Mouse (Mus musculus) stomach, embryonic 14.5 days (tissue): ENCODE measurements around the gene Cdhr3. TPM values are rescaled to one million over a fixed set of nuclear protein-coding genes. Genes with fewer than 3 reads are reported as not detected.

Experiments used
- ATAC-seq: fragments of 200-750 bp; cut with Nextera tagmentation; 2 replicates; pipeline ENCODE4 v1.8.0; 2017; ENCODE audit warnings: low read depth, moderate TSS enrichment; ENCODE audit not compliant: insufficient number of reproducible peaks, insufficient read depth, low FRiP score
- H3K27ac ChIP-seq: fragments of 300-500 bp; sonication (generic); 2 replicates; pipeline ENCODE4 v1.5.1; 2014; ENCODE audit warnings: mild to moderate bottlenecking, low read length, moderate library complexity, mixed read lengths
- H3K27me3 ChIP-seq: fragments of 300-500 bp; sonication (generic); 2 replicates; pipeline ENCODE4 v1.6.1; 2014; ENCODE audit warnings: low read length, control low read depth, mixed read lengths; ENCODE audit not compliant: control insufficient read depth, insufficient read depth
- H3K36me3 ChIP-seq: fragments of 300-500 bp; sonication (generic); 2 replicates; pipeline ENCODE4 v1.6.1; 2014; ENCODE audit warnings: mild to moderate bottlenecking, control low read depth, low read length, moderate library complexity, mixed read lengths; ENCODE audit not compliant: control insufficient read depth, insufficient read depth
- H3K4me1 ChIP-seq: fragments of 300-500 bp; sonication (generic); 2 replicates; pipeline ENCODE4 v1.6.1; 2014; ENCODE audit warnings: low read length, control low read depth, mixed read lengths; ENCODE audit not compliant: control insufficient read depth, insufficient read depth
- H3K4me2 ChIP-seq: fragments of 300-500 bp; sonication (generic); replicated peaks from 2 replicates; pipeline ENCODE4 v1.6.1; 2014; ENCODE audit warnings: low read depth, low read length, control low read depth
- H3K4me3 ChIP-seq: fragments of 300-500 bp; sonication (generic); 2 replicates; pipeline ENCODE4 v1.5.1; 2014; ENCODE audit warnings: low read depth, low read length, control low read depth
- H3K9ac ChIP-seq: fragments of 300-500 bp; sonication (generic); replicated peaks from 2 replicates; pipeline ENCODE4 v1.6.1; 2014; ENCODE audit warnings: low read depth, mild to moderate bottlenecking, control low read depth, low read length, moderate library complexity, mixed read lengths
- H3K9me3 ChIP-seq: fragments of 300-500 bp; sonication (generic); 2 replicates; pipeline ENCODE4 v1.6.1; 2016; ENCODE audit warnings: low read depth, low read length, control low read depth; ENCODE audit not compliant: control insufficient read depth
- WGBS: fragments of 180-500 bp; shearing (Covaris S2); extraction: QIAGEN DNeasy Blood & Tissue Kit; methylation state at CpG from one replicate; pipeline ENCODE4 v1.1.7; 2014; 5-methylcytosine and 5-hydroxymethylcytosine counted together
- polyA plus RNA-seq: library from polyadenylated mRNA; unstranded; fragments of >200 nt; fragmentation: Nextera tagmentation; extraction: Ambion mirVana; gene quantifications from 2 replicates; pipeline ENCODE4 v1.2.1, GENCODE M21; 2014

The Cdhr3 gene
- polyA plus RNA-seq, 1 experiment from 2014 or later, result 0.13 TPM

- H3K9ac ChIP-seq, result no peak overlapping the region
- no peaks in the 10 kb centered on the region for H3K4me1 ChIP-seq
- H3K9me3 ChIP-seq, result no peaks in the 10 kb centered on the region
- H3K27me3 ChIP-seq, result no peaks in the 10 kb centered on the region
- WGBS, result 75% methylated on average over 9 of the region's 9 CpGs
- no peak overlapping the region for H3K4me3 ChIP-seq
- H3K27ac ChIP-seq, result no peak overlapping the region
- H3K36me3 ChIP-seq, result no peaks in the 10 kb centered on the region
- no peak overlapping the region for H3K4me2 ChIP-seq
- ATAC-seq, result no peak
Observed at GRCm38 (mm10) chr12:33125594-33126227, 33.0 kb upstream of the Cdhr3 start.

- no peak overlapping the region for H3K27ac ChIP-seq
- H3K4me1 ChIP-seq, result no peaks in the 10 kb centered on the region
- no peak for ATAC-seq
- H3K9me3 ChIP-seq, result no peaks in the 10 kb centered on the region
- H3K27me3 ChIP-seq, result no peaks in the 10 kb centered on the region
- H3K4me3 ChIP-seq, result no peak overlapping the region
- WGBS, result 32% methylated on average over 15 of the region's 15 CpGs
- H3K9ac ChIP-seq, result no peak overlapping the region
- H3K4me2 ChIP-seq, result no peak overlapping the region
- no peaks in the 10 kb centered on the region for H3K36me3 ChIP-seq
Observed at GRCm38 (mm10) chr12:33118624-33119301, 26.1 kb upstream of the Cdhr3 start.

GRCm38 (mm10) chr12:33110894-33111471, 18.3 kb upstream of the Cdhr3 start:
- H3K4me2 ChIP-seq, result peak overlapping the region; percentile 28

GRCm38 (mm10) chr12:33109531-33109930, 16.9 kb upstream of the Cdhr3 start:
- Histone ChIP-seq H3K9me3 (no peaks in the 10 kb centered on the region), H3K27ac (no peak overlapping the region), H3K27me3 (no peaks in the 10 kb centered on the region), H3K4me3 (no peak overlapping the region), H3K9ac (no peak overlapping the region), H3K4me1 (peaks cover 11% of the 10 kb centered on the region; the same call in 1 of the 2 replicates), H3K36me3 (no peaks in the 10 kb centered on the region), H3K4me2 (no peak overlapping the region)
- peak; percentile 61; the same call in 1 of the 2 replicates for ATAC-seq

More at GRCm38 (mm10) chr12:33110894-33111471, 18.3 kb upstream of the Cdhr3 start:
- Histone ChIP-seq H3K27me3 (no peaks in the 10 kb centered on the region), H3K9me3 (no peaks in the 10 kb centered on the region), H3K9ac (no peak overlapping the region), H3K4me3 (no peak overlapping the region), H3K4me1 (peaks cover 11% of the 10 kb centered on the region; the same call in 1 of the 2 replicates), H3K27ac (peak overlapping the region; percentile 23), H3K36me3 (no peaks in the 10 kb centered on the region)
- WGBS, result 20% methylated on average over 14 of the region's 14 CpGs
- ATAC-seq, result peak; percentile 57; the same call in 1 of the 2 replicates

- H3K9ac ChIP-seq, result no peak overlapping the region
- H3K4me1 ChIP-seq, result peaks cover 19% of the 10 kb centered on the region
- H3K27ac ChIP-seq, result no peak overlapping the region
- no peak overlapping the region for H3K4me3 ChIP-seq
- no peaks in the 10 kb centered on the region for H3K27me3 ChIP-seq
- no peaks in the 10 kb centered on the region for H3K9me3 ChIP-seq
- no peaks in the 10 kb centered on the region for H3K36me3 ChIP-seq
- WGBS, result 73% methylated on average over 10 of the region's 10 CpGs
- ATAC-seq, result no peak
- no peak overlapping the region for H3K4me2 ChIP-seq
Observed at GRCm38 (mm10) chr12:33106438-33107167, 13.9 kb upstream of the Cdhr3 start.

- Histone ChIP-seq H3K4me1 (peaks cover 15% of the 10 kb centered on the region), H3K27me3 (no peaks in the 10 kb centered on the region), H3K27ac (no peak overlapping the region), H3K4me2 (no peak overlapping the region), H3K4me3 (no peak overlapping the region), H3K36me3 (no peaks in the 10 kb centered on the region), H3K9me3 (no peaks in the 10 kb centered on the region), H3K9ac (no peak overlapping the region)
- WGBS, result 56% methylated on average over 4 of the region's 4 CpGs
- ATAC-seq, result no peak
Observed at GRCm38 (mm10) chr12:33105724-33106123, 13.0 kb upstream of the Cdhr3 start.

- 19% methylated on average over 15 of the region's 15 CpGs for WGBS
- H3K9me3 ChIP-seq, result no peaks in the 10 kb centered on the region
- no peaks in the 10 kb centered on the region for H3K36me3 ChIP-seq
- H3K9ac ChIP-seq, result no peak overlapping the region
- H3K4me3 ChIP-seq, result no peak overlapping the region
- H3K4me1 ChIP-seq, result peaks cover 12% of the 10 kb centered on the region
- peak overlapping the region; percentile 79 for H3K27ac ChIP-seq
- no peaks in the 10 kb centered on the region for H3K27me3 ChIP-seq
- ATAC-seq, result peak; percentile 88
- H3K4me2 ChIP-seq, result no peak overlapping the region
Observed at GRCm38 (mm10) chr12:33102342-33103115, 9.9 kb upstream of the Cdhr3 start.

- WGBS, result 46% methylated on average over 8 of the region's 8 CpGs
Observed at GRCm38 (mm10) chr12:33101627-33102026, 9.0 kb upstream of the Cdhr3 start.

More at GRCm38 (mm10) chr12:33101627-33102026, 9.0 kb upstream of the Cdhr3 start:
- H3K27me3 ChIP-seq, result no peaks in the 10 kb centered on the region
- H3K4me1 ChIP-seq, result peaks cover 12% of the 10 kb centered on the region
- H3K9me3 ChIP-seq, result no peaks in the 10 kb centered on the region
- H3K4me3 ChIP-seq, result no peak overlapping the region
- no peak for ATAC-seq
- H3K4me2 ChIP-seq, result no peak overlapping the region
- no peak overlapping the region for H3K27ac ChIP-seq
- no peak overlapping the region for H3K9ac ChIP-seq
- no peaks in the 10 kb centered on the region for H3K36me3 ChIP-seq
